Mouse (Mus musculus) thymus, postnatal 4 days (tissue): ENCODE results near the gene Zfp503.

Experiments
- DNase-seq: peaks from one replicate; pipeline ENCODE4 v3.0.0; 2021

Gene Zfp503

DNA sequence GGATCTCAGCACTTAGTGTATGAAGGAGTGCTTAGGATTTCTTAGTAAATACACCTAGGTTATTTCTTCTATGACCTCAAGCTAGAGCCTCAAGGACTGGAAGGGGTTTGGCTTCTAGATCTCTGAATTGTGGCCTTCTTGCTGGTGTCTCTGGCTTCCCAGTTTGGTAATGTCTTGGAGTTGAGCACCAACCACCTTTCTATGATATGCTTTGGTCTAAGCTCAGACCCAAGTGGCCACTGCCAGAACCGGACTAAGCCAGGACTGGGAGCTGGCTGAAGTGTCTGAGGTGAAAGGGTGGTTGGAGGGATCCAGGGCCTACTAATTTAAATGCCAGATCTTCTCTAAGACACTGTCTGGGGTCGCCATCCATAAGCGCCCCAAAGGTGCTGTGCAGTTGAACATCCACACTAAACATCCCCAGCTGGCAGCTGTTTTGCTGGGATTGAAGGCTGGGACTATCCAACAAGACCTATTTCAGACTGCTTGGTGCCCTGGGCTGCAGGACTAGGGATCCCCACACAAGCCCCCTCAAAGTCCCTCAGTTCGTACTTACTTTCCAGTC, 3.0 kb upstream of the Zfp503 start:
- no peak for DNase-seq

GRCm38 (mm10) chr14:21991856-21992255, 2.5 kb upstream of the Zfp503 start:
- DNase-seq, result no peak

DNA sequence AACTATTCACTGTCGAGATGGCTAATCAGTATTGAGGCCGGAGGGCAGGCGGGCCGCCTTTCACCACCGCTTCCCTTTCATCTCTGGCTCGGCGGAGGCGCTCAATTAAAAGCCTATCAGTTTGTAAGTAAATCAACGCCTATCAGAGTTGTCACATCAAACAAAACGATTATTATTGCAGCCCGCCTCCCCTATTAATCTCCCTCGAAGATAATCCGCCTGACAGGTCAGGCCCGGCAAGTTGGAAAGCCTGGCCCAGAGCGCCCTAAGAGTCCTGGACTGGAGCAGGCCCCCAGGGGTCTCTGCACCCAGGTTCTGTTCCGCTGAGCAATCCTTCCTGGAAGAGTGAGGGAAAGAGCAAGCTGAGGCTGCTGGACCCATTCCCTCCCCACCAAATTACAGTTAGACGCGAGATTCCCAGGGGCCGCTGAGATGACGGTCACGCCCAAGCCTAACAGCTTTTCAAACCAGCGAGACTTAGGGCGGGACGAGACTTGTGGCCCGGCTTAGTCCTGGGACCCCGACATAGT, 1.9 kb upstream of the Zfp503 start:
- no peak for DNase-seq

DNA sequence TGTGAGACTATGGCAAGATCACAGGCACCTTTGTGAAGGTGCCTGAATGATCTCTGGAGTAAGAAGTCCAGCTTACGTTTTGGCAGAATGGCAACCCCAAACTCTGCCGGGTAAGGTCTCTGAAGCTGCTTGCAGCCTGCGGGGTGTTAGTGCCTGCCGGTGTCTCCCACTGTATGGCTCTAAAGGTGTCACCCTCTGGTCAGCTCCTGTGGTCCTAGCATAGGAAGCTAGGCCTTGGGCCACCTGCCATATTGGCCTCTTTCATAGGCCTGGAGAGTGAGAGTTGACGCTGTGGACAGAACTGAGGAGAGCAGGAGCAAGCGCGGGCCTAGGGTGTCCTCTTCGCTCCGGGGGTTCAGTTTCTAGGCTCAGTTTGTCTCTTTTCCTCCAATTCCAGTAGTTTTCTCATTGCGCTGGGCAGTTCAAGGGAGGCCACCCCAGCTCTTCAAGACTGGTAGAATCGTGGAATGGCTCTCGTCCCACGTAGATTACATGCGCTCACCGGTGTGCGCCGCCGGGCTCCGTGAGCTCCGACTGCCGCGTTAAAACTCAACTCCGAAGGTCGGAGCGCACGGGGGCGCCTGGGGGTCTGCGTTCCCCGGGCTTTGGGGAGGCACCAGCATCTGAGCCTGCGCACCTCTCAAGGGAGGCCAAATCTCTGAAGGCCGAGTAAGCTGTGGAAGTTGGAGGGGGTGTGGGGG, 1.1 kb upstream of the Zfp503 start:
- DNase-seq, result no peak

GRCm38 (mm10) chr14:21988577-21989290, 667 bp downstream of the Zfp503 start:
- peak; percentile 19 for DNase-seq

DNA sequence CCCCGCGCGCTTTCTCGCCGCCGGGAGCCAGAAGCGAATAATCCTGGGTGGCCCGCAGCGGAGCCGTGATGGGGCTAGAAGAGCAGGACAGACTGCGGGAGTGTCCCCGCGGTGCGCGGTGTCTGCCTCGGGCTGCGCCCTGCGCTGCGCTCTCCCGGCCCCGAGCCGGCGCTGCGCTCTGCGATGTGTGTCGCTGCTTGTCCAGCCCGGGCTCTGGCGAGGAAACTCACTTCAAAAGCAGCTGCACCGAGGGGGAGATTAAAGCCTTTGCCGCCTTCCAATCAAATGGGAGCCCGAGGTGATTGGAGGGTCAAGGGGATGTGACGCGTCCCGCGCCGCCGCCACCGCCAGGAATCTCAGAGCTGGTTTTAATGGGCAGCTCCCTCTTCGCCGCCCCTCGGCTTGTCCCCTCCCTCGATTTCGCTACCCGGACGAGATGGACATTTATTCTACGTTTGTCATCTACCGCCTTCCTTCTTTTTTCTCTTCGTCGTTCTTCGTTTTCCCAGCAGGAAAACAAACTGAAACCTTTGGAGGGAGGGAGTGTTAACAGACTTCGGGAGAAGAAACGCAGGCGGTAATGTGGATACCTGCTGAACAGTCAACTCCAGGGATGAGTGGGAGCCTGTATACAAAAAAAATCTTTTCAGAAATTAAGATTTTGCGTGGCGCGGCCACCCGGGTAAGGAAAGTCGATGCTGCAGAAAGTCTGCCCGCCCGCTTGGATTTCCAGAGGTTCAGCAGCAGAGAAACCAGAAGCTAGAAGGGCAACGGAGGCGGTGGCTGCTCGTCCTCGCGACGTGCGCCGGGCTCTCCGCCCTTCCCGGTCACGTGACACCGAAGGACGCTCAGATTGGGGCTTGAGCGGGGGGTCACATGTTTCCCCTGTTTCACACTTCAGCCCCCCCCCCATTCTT, 1.5 kb downstream of the Zfp503 start:
- peak; percentile 63 for DNase-seq

DNA sequence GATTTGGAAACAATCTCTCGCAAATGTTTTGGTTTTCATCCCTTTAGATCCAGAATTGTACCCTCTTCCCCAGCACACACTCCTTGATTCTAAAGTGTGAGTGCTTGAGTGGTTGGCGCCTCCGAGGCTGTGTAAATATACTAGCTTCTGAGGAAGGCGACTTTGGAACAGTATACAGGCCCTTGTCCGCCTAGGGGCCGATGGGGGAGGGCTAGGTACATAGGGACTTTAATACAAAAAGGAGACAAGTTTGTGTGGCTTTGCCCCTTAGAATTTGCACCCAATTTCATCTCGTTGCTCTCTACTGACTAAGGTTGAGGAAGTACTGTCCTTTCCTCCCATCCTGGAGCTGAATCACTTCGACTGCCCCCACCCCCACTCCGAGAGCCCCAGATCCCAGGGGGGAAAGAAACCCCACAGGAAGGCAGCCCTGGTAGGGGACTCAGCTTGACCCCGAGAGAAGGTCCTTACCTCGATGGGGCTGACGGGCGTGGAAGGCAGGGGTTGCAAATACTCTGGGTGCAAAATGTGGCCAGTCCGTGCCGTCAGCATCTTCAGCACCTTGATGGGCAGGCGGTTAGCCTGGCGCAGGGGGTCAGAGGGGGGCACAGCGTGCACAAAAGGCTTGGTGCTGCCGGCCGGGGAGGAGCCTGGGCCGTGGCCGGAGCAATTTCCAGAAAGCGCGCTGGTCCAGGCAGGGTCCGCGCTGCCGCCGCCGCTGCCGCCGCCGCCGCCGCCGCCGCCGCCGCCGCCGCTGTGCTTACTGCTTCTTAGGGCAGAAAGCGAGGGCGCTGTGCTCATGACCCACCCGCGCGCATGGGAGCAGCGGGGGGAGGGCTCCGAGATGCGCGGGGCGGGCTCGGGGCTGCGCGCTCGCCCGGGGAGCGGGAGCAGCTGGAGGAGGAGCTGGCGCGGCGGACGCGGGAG, 2.4 kb downstream of the Zfp503 start:
- peak; percentile 10 for DNase-seq

DNA sequence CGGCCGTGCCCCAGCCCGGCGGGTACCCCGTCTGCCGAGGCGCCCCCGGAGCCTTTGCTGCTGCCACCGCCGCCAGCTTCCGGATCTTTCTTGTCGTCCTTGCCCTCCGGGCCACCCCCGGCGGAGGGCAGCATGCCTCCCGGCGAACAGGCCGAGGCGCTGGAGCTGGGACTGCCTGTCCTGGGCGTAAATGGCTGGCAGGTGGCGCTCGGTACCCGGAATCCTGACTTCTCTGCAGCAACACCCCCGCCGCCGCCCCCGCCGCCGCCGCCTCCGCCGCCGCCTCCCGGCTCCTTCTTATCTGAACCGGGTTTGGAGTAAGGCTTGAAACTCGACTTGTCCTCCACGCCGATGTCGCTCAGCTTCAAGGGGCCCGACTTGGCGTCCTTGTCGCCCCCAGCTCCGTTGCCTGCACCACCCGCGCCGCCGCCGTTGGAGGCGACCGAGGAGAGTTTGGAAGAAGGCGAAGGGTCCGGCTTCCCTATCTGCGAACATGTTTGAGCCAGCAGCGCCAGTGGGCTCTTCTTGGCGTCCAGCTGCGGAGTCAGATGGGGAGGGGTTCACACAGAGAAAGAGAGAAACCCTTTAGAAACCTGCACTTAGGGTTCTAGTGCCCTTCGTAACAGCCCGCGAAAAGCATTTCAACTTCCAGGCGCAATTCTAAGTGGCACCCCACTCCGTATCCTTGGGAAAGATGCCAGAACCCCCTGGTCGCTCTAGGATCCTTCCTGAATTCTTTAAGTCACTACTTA, 3.2 kb downstream of the Zfp503 start:
- peak; percentile 83 for DNase-seq

DNA sequence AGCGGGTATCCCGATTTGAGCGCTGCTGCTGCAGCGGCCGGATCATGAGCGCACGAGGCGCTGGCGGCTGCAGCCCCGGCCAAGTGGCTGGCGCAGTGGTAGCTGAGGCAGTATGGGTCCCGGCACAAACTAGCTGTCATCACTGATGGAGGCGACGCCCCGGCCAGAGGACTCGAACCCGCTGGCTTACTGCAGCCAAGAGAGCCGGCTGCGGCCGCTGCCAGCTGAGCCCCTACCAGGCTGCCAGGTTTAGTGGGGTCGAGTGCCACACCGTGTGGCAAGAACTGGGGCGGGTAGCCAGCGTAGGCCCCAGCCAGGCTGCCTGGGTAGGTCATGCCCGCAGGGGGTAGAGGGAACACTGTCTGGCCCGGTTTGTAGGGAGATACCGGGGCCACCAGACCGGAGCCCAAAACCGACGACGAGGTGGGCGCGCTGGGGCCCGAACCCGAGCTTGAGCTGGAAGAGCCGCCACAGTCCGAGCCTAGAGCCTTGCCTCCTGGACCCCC, 3.9 kb downstream of the Zfp503 start:
- peak; percentile 40 for DNase-seq

DNA sequence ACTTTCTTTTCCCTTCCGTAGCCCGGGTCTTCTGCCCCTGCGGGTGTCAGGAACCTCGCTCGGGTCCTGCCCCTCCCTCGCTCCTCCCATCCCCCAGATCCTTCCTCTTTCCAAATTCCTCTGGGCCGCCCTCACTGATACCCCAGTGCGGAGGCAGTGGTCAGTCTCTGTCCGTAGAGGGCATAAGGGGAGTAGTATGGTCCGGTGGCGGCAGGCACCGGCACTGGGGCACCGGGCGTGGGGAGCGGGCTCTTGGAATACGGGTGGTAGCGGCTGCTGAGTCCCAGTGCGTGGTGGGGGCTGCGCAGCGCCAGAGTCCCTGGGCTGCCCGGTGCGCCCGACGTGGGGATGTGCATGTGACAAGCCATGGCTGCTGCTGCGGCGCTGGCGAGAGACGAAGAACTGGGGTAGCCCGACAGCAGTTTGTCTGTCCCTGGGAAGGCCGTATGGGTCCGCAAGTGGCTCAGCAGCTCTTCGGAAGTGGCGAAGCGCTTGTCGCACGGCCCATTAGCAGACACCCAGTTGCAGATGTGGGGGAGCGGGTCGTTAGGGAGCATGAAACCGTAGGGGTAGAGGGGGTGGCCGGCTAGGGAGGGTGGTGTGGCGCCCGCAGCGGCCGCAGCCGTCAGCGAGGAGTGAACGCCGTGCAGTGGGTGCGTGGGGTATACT, 4.5 kb downstream of the Zfp503 start:
- DNase-seq, result peak; percentile 37

DNA sequence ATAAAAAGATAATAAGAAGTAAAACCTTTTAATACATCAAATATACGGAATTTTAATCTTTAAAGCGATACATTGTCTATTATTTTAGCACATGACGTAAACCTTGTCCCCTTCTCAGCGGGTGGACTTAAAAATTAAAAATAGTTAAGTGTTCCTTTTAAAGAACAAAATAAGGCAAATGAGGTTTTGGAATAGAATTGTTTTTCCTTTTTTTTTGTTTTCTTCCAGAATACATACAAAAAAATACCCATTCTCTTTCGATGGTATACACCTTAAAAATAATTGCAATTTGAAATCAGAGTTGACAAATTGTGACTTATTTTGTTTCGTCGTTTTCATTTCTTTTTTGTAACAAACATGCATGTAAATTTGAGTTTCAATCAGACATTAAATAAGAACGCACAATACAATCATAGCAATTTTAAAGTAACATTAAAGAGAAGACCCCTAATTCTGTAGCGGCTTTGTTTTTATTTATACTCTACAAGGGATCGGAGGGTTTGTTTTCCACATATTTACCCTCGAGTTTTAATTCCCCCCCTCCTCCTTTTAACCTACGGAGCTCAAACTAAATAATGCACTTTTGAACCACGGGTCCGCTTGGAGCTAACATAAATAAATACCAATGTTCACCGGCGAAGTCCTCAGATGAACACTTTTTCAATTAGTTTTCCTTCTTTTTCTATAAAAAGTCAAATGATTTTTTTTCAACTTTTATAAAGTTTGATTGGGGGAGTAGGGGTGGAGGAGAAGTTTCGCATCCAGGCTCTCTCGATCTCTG, 5.3 kb downstream of the Zfp503 start:
- no peak for DNase-seq

DNA sequence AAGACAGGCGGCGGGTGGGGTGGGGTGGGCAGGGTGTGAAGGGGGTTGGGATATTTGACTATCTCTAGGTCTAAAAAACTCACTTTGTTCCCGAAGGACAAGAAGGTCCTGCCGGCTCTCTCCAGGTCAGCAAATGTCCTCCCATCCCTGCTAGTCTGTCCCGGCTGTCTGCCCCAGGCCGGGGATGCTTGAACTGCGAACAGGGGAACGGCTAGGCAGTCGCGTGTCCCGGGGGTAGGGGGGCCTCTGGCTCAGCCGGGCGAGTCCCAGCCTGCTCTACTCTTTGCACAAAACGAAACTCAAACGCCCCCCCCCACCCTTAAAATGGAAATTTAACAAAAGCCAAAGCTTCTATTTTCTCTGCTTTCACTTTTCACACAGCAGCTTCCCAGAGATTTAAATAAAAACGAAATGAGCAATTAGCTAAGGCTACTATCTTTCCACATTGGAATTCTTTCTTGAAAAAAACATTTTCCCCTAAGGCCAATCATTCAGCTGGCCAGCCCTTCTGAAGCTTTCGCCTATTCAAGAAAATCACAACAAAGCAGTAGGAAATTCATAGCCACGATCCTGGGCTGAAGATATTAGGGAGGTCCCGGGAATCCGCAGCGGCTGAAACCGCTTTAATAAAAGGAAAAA, 6.0 kb downstream of the Zfp503 start:
- DNase-seq, result peak; percentile 27

GRCm38 (mm10) chr14:21982592-21983310, 6.7 kb downstream of the Zfp503 start:
- DNase-seq, result peak; percentile 16

DNA sequence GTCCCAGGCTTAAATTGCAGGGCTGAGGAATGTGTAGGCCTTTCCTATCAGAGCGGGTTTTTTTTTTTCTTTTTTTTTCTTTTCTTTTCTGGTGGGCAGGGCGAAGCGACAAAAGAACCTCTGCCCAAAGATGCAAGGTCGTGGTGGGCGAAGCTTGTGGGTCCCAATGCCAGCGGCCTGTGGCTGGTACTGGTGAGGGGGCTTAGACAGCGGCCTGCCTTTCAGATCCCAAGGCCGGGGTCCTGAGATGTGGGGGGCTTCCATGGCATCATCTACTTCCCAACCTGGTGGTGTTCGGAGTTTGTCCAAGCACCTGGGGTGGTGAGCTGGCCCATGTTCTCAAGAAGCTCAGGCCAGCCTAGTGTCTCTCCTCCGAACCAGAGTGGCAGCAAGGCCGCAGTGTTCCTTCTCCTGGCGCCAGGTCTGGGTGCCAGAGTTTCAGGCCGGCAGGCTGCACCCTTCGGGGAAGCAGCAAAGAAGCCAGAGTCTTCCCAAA, 7.3 kb downstream of the Zfp503 start:
- no peak for DNase-seq

- peak; percentile 82 for DNase-seq
Measured at GRCm38 (mm10) chr14:21981462-21981861, 7.9 kb downstream of the Zfp503 start.

DNA sequence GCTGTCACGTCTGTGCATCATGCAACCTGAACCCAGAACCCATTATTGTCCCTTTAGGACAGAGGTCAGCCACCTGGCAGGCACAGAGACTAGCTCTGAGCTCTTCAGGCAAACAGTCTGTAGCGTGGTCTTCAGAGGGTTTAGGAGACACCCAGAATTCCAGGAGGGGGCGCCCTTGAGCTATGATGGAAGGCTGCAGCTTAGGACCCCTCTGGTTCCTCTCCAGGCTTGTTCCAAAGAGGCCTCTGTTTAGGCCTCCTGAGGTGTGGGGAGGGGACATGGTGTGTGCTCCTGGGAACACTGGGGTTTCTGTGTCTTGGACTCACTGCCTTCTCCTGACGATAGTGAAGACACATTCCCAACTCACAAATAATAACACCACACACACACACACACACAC, 20.4 kb downstream of the Zfp503 start:
- DNase-seq, result peak; percentile 91

DNA sequence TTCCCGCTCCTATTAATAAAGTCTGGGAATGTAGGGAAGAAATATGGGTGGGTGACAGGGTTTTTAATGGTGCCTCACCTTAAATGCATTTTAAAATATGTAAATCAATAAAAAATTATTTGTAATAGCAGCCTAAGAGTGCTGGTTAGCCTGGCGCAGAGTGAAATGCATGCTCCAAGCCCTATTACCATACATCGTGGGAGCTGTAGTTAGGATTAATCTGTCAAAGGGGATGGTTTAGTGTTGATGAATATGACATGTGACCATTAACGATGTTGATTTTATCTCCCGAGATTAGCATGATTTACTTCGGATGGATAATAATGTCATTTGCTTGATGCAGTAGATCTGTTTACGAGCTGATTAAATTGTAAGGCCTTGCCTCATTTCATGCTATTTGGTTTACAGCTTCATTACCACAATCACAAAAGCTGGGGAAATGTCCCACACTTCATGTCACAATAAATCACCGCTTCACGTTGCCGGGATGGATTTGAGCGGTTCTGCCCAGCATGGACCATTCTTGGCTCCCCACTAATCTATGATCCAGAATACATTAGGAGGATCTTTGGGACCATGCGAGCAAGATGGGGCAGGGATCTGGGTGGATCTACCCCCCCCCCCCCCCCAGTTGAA, 21.9 kb downstream of the Zfp503 start:
- no peak for DNase-seq
